Mouse (Mus musculus): ENCODE data around the gene Ltb.

Ltb gene

GRCm38 (mm10) chr17:35164568-35165450 lies 29.4 kb upstream of the Ltb start, which contains the start of gene Prrc2a:
Gene Prrc2a, minus strand, starts transcription at chr17:35164897.
- peak; percentile 95 to 98 for DNase-seq (ENCODE audit: low spot score in 2 of 2)

GRCm38 (mm10) chr17:35165451-35166155 lies 28.6 kb upstream of the Ltb start:
- no peak for DNase-seq (ENCODE audit: low spot score in 2 of 2)

GRCm38 (mm10) chr17:35166352-35167035 lies 27.7 kb upstream of the Ltb start:
- DNase-seq (ENCODE audit: low spot score in 2 of 2): peak in 1 of 2 experiments; percentile 63

DNA sequence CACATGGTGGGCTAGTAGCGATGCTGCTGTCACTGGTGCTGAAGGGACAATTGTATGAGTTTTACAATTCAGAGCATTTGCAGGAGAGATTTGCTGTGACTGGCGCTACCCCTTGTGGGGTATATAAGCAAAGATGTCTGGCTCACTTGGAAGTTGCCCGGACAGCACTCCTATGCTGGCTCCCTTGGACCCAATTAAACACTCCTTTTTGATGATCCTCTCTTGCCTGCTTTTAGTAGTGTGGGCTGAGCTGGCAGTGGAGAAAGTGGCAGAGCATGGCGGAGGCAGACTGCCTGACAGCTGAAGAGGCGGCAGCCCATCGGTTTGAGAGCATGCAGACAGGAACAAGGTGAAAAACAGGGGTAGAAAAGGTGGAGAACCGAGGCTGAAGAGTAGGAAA lies 26.4 kb upstream of the Ltb start:
- DNase-seq (ENCODE audit: low spot score in 2 of 2): no peak

DNA sequence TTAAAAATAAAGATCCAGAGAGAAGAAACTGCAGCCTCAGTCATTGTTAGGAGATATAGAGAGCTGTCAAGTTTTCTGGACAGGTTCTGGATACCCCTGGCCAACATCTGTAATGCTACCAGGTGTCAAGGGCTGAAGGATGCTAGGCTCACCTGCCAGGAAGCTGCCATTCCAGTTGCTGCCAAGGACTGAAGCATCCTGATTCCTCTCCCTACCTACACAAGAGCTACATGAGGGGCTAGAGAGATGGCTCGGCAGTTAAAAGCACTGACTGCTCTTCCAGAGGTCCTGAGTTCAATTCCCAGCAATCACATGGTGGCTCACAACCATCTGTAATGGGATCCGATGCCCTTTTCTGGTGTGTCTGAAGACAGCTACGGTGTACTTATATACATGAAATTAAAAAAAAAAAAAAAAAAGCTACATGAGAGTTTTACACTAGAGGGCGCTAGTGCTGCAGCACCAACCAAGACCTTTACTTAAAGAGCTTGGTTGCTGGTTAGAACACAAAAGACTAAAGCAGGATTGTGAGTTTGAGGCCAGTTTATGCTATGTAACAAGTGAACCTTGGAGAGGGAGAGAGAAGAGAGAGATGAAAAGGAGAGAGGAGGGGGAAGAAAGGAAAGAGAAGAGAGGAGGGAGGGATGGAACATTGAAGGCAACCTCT lies 25.6 kb upstream of the Ltb start:
- no peak for DNase-seq (ENCODE audit: low spot score in 2 of 2)

DNA sequence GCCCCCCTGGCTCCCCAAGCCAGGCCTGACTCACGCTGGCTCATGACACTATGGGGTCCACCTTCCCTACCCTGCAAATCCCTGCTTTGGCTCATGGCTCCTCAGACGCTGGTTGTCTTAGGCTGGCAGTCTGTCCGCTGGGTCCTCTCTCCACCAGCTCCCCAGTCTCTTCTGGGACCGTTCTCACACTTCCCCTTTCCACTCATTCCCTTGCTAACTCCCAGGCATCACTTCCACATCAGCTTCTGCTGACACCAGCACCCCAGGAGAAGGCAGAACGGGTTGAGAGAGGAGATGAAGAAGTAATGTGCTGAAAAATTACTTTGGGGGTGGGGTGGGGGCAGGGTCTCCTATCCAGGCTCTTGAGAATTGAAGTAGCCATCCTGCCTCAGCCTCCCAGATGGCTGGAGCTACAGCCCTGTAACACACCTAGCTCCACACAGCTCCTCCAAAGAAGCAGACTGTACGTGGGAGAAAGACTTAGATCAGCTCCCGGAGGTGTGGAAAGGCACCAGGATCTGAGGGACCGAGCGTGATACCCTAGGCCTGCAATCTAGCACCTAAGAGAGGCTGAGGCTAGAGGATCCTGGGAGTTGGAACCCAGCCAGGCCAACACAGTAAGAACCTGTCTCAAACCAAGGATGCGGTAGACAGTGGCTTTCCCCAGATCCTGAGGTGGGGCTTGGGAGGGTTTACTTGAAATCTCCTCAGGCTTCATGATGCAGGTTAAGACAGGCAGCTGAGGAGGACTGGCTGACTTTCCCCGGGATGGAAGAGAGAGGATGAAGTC lies 21.6 kb upstream of the Ltb start:
- no peak for DNase-seq (ENCODE audit: low spot score in 2 of 2)

- DNase-seq (ENCODE audit: low spot score in 2 of 2): no peak
Measured at GRCm38 (mm10) chr17:35173329-35173728, 20.9 kb upstream of the Ltb start.

DNA sequence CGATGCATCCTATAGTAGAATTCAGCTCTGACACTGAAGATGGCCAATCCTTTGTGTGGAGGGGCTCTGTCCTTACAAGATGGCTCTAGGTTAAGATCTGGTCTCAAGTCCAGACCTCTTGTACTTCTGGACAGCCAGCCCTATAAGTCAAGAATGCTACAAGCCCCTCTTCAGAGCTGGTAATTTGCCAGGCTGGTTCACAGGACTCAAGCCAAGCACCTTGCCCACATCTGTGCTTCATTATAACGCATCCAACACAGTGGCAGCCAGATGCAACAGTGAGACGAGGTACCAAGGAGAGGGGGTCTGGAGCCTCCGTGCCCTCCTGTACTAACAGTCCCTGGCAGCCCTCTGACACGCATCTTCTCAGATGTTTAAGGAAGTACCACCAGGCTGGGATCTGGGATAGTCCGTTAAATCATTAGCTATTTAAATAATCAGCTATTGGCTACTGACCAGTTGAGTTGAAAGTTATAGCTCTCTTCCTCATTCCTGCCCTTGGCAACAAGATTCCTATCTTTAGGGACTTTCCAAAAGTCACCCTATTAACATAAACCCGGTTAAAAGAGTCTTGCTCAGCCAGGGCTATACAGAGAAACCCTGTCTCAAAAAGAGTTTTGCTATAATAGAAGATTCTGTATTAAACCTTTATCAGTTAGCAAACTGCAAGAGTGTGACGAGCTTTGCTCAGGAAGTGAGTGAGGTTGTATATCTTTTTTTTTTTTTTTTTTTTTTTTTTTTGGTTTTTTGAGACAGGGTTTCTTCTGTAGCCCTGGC lies 19.9 kb upstream of the Ltb start:
- DNase-seq (ENCODE audit: low spot score in 2 of 2): no peak

- no peak for DNase-seq (ENCODE audit: low spot score in 2 of 2)
Measured at GRCm38 (mm10) chr17:35175382-35175781, 18.9 kb upstream of the Ltb start.

GRCm38 (mm10) chr17:35175968-35176367 lies 18.3 kb upstream of the Ltb start, which contains the start of gene Aif1:
Gene Aif1, minus strand, starts transcription at chr17:35176068.
- DNase-seq (ENCODE audit: low spot score in 2 of 2): no peak

DNA sequence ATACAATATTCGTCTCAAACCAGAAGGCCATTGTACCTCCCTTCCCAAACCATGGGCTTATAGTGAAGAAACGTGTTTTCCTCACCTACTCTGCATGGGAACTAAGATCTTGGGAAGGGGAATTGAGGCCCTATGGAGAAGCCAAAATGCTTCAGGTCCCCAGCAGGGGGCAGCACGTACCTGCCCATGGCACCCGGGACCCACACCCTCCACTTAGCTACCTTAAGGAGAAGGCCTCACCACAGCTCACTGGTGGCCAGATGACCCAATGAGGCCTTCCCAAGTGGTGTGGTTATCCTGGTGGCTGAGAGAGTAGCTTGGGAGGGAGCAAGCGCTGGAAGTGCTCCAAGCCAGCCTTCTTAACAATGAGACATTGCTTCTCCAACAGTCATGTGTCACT lies 15.7 kb upstream of the Ltb start:
- DNase-seq (ENCODE audit: low spot score in 2 of 2): no peak

DNA sequence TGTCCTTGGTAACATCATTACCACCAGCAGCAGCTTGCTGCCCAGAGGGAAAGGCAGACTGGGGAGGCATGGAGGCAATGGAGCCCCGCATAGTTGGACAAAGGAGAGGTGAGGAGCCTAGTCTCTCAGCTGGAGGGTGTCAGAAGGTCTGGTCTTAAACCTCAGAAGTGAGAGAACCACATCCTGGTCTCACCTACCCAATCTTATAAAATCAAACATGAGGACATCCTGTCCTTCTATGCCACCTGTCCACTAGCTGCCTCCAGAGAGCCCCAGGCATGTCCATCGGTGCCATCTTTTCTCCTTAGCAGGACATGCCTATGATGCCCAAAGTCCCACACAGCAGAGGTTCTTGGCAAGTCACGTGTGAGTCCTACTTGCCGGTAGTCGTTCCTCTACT lies 14.1 kb upstream of the Ltb start:
- DNase-seq (ENCODE audit: low spot score in 2 of 2): no peak

DNA sequence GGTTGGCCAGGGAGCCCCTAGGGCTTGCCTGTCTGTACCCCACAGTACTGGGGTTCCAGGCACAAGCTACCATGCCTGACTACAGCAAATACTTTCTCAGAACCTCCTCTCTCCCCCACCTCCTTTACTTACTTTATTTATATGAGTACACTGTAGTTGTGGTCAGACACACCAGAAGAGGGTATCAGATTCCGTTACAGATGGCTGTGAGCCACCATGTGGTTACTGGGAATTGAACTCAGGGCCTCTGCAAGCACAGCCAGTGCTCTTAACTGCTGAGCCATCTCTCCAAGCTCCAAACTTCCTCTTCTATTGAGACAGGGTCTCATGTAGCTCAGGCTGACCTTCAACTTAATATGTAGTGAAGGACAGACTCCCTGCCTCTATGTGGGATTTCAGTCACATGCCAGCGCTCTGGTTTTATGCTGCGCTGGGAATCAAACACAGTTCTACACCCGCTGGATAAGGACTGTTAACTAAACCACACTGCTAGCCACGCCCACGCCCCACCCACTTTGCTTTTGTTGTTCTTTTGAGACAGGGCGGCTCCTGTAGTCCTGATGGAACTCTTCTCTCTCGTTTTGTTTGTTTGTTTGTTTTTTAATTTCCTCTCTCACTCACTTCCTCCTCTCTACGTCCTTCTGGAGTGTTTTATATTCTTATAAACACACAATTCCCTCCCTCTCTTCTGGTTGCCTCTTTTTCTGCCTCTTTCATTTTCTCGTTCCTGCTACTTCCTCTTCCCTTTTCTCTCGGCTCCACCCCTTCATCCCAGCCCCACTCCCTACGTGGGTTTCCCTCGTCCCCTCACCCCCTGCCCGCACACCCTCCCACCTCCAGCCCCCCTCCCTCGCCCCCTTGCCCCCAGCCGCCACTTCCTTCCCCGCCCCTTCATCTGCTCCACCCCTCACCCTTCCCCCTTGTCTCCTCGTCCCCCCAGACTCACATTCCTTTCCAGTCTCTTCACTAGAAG lies 8.3 kb upstream of the Ltb start:
- DNase-seq (ENCODE audit: low spot score in 2 of 2): peak in 1 of 2 experiments; percentile 24

DNA sequence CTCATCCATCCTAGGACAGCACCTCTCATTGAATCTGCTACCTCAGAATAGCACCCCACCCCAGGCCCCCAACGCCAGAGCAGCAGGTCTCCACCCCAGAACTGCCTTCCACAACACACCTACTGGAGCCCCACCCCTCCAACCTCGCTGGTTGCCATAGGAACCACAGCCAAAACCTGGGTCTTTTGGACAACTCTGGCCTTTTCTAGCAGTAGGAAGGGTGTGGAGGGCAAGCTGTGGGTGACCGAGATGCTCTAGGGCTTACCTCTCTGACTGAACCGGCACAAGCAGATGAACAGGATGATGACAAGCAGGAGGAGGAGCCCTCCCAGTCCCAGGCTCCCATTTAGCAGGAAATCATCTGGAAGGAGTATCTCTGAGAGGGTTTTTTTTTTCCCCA lies 7.6 kb upstream of the Ltb start:
- no peak for DNase-seq (ENCODE audit: low spot score in 2 of 2)

GRCm38 (mm10) chr17:35187345-35187744 lies 6.9 kb upstream of the Ltb start:
- no peak for DNase-seq (ENCODE audit: low spot score in 2 of 2)

DNA sequence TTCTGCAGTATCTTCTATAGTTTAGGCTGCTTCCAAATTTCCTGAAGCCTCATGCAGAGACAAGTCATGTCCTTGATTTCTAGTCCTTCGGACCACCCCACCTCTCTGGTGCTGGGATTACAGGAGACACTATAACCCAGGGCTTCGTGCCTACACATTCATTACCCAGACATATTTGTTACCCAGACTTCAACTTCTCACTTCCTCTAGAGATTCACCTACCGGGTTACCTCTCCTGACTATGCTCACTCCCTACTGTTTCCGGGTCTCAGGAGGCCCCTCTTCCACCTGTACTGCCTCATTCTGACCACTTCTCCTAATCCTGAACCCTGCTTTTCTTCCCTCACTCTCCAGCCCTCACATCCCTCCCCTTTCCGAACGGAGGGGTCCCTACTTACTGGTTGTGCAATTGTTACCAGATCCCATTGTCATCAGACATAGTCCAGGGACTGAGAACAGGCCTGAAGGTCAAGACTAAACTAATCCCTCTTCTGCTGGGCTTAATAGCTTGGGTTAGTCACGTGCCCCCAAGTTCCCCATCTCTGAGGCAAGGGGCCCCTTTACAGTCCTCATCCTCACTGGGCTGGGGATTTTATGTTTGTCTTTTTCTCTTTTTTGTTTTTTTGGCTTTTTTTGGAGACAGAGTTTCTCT lies 6.2 kb upstream of the Ltb start, which contains the start of gene Lst1:
Gene Lst1 (minus strand): TSS at position 481 of the 652 bp plus-strand sequence.
- no peak for DNase-seq (ENCODE audit: low spot score in 2 of 2)

DNA sequence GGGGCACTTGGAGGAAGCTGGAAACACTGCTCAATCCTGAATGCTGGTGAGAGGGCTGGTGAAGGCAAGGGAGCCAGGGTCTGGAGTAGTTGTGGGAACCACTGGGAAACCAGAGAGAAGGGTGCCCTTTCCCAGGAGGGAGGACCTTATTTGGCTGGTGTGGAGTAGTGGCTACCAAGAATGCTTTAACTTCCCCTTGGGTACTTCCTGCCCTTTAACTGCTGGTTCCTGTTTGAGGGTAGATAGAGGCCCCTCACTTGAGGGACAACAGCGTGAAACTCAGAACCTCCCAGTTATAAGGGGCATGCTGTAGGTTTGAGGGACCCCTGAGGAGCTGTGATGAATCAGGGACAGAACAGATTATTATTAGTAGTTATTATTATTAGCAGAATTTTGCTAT lies 5.1 kb upstream of the Ltb start:
- no peak for DNase-seq (ENCODE audit: low spot score in 2 of 2)

GRCm38 (mm10) chr17:35190096-35190495 lies 4.1 kb upstream of the Ltb start:
- DNase-seq (ENCODE audit: low spot score in 2 of 2): no peak
